Mouse (Mus musculus): ENCODE data around the gene D11Wsu47e. TPM values are rescaled to one million over a fixed set of nuclear protein-coding genes. Genes with fewer than 3 reads are reported as not detected.
A peak's percentile ranks its signal among the peaks of the same experiment; 100 is the strongest.

Gene D11Wsu47e
- polyA plus RNA-seq, 2 experiments = 20.9 to 27.5 TPM

DNA sequence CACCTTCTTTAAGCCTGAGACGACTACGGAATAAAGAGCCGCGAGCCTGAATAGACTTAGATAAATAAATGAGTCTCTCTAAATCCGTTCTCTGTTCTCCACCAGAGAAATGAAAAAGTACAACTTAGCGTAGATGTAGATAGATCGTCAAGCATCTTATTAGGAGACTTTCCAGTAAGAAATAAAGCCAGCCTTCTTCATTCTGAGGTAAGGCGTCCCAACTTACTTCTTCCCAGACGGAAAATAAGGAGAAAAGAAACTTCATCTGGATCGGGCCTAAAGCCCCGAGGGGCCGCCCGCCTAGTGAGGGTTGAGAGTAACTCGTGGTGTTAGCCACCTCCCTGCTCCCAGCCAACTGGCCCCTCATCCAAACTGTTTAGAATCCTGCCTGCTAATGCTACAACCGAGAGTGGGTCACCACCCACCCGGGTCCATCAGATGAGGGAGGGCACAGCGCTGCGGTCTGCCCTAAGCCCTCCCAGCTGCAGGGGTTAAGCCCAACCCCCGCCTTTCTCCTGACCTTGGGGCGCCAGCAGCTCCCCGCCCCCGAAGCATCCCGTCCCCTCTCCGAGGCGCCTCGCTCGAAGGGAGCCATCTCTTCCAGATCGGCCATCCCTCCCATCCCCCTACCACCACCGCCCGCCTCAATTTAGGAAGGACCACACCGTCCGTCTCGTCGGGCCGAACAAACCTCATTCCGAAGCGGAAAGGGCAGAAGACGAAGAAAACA, 1.1 kb upstream of the D11Wsu47e start:
- H3K9me3 ChIP-seq (ENCODE audit: control insufficient read depth, low read length) = no peaks in the 10 kb centered on the region
- H3K4me1 ChIP-seq (ENCODE audit: control insufficient read depth, insufficient read depth, low read length) = peaks cover 14% of the 10 kb centered on the region
- peak overlapping the region; percentile 96 for H3K4me3 ChIP-seq (replicated peaks; ENCODE audit: low read length)
- peak overlapping the region; percentile 83 for H3K9ac ChIP-seq (ENCODE audit: low read depth, low read length, severe bottlenecking)
- DNase-seq (ENCODE audit: low spot score) (peak; percentile 45), ATAC-seq (ENCODE audit: low FRiP score, low read depth) (peak; percentile 32)
- H3K27ac ChIP-seq (replicated peaks; ENCODE audit: low read depth, low read length) = peak overlapping the region; percentile 91
- H3K27me3 ChIP-seq (ENCODE audit: control insufficient read depth, insufficient read depth, low read length) = no peaks in the 10 kb centered on the region
- H3K36me3 ChIP-seq (ENCODE audit: control insufficient read depth, insufficient read depth, low read length) = peaks cover 6% of the 10 kb centered on the region
- no peak for TF ChIP-seq POLR2A (IDR thresholded peaks at IDR 0.05; ENCODE audit: borderline replicate concordance, extremely low read depth, insufficient read depth, insufficient read length)
- 4% methylated on average over 35 of the region's 38 CpGs for WGBS
- peak overlapping the region; percentile 78 for H3K4me2 ChIP-seq (replicated peaks; ENCODE audit: low read depth, low read length, severe bottlenecking)

DNA sequence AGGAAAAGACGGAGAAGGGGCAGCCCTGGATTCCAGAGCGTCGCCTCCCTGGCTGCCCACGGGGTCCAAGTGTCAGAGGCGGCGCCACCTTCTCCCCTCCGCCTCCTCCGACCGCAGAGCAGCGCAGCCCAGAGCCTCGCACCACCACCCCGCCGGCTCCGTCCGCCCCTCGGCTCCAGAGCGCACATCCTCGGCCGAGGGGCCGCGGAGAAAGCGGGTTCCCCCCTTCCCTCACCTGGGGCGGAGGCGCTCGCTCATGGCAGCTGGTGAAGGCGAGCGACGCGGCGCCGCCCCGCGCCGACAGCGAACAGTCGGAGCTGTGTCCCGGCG, 620 bp upstream of the D11Wsu47e start:
- H3K9ac ChIP-seq (ENCODE audit: low read depth, low read length, severe bottlenecking) = peak overlapping the region; percentile 83
- no peaks in the 10 kb centered on the region for H3K9me3 ChIP-seq (ENCODE audit: control insufficient read depth, low read length)
- H3K4me2 ChIP-seq (replicated peaks; ENCODE audit: low read depth, low read length, severe bottlenecking) = peak overlapping the region; percentile 78
- H3K4me1 ChIP-seq (ENCODE audit: control insufficient read depth, insufficient read depth, low read length) = peaks cover 14% of the 10 kb centered on the region
- H3K36me3 ChIP-seq (ENCODE audit: control insufficient read depth, insufficient read depth, low read length) = peaks cover 11% of the 10 kb centered on the region
- peak overlapping the region; percentile 91 for H3K27ac ChIP-seq (replicated peaks; ENCODE audit: low read depth, low read length)
- ATAC-seq (ENCODE audit: low FRiP score, low read depth) (peak; percentile 70; the same call in 1 of the 2 replicates), DNase-seq (ENCODE audit: low spot score) (no peak)
- WGBS = 0% methylated on average over 11 of the region's 38 CpGs
- no peak for TF ChIP-seq POLR2A (IDR thresholded peaks at IDR 0.05; ENCODE audit: borderline replicate concordance, extremely low read depth, insufficient read depth, insufficient read length)
- H3K27me3 ChIP-seq (ENCODE audit: control insufficient read depth, insufficient read depth, low read length) = no peaks in the 10 kb centered on the region
- H3K4me3 ChIP-seq (replicated peaks; ENCODE audit: low read length) = peak overlapping the region; percentile 96

GRCm38 (mm10) chr11:113684707-113685426, 655 bp downstream of the D11Wsu47e start:
- DNase-seq (ENCODE audit: low spot score) = no peak
- peak overlapping the region; percentile 83 for H3K9ac ChIP-seq (ENCODE audit: low read depth, low read length, severe bottlenecking)
- peak overlapping the region; percentile 96 for H3K4me3 ChIP-seq (replicated peaks; ENCODE audit: low read length)
- no peak for ATAC-seq (ENCODE audit: low FRiP score, low read depth)
- no peak for TF ChIP-seq POLR2A (IDR thresholded peaks at IDR 0.05; ENCODE audit: borderline replicate concordance, extremely low read depth, insufficient read depth, insufficient read length)
- H3K4me2 ChIP-seq (replicated peaks; ENCODE audit: low read depth, low read length, severe bottlenecking) = peak overlapping the region; percentile 78
- 42% methylated on average over 25 of the region's 25 CpGs for WGBS
- peaks cover 24% of the 10 kb centered on the region for H3K36me3 ChIP-seq (ENCODE audit: control insufficient read depth, insufficient read depth, low read length)
- H3K27me3 ChIP-seq (ENCODE audit: control insufficient read depth, insufficient read depth, low read length) = no peaks in the 10 kb centered on the region
- H3K27ac ChIP-seq (replicated peaks; ENCODE audit: low read depth, low read length) = peak overlapping the region; percentile 91
- peaks cover 14% of the 10 kb centered on the region for H3K4me1 ChIP-seq (ENCODE audit: control insufficient read depth, insufficient read depth, low read length)
- H3K9me3 ChIP-seq (ENCODE audit: control insufficient read depth, low read length) = no peaks in the 10 kb centered on the region

- ATAC-seq (ENCODE audit: low FRiP score, low read depth) (no peak), DNase-seq (ENCODE audit: low spot score) (no peak)
- H3K27me3 ChIP-seq (ENCODE audit: control insufficient read depth, insufficient read depth, low read length) = no peaks in the 10 kb centered on the region
- no peak overlapping the region for H3K27ac ChIP-seq (replicated peaks; ENCODE audit: low read depth, low read length)
- peaks cover 42% of the 10 kb centered on the region for H3K36me3 ChIP-seq (ENCODE audit: control insufficient read depth, insufficient read depth, low read length)
- H3K4me1 ChIP-seq (ENCODE audit: control insufficient read depth, insufficient read depth, low read length) = peaks cover 13% of the 10 kb centered on the region
- H3K9ac ChIP-seq (ENCODE audit: low read depth, low read length, severe bottlenecking) = no peak overlapping the region
- H3K4me2 ChIP-seq (replicated peaks; ENCODE audit: low read depth, low read length, severe bottlenecking) = no peak overlapping the region
- no peak overlapping the region for H3K4me3 ChIP-seq (replicated peaks; ENCODE audit: low read length)
- no peak for TF ChIP-seq POLR2A (IDR thresholded peaks at IDR 0.05; ENCODE audit: borderline replicate concordance, extremely low read depth, insufficient read depth, insufficient read length)
- no peaks in the 10 kb centered on the region for H3K9me3 ChIP-seq (ENCODE audit: control insufficient read depth, low read length)
- 74% methylated on average over 2 of the region's 2 CpGs for WGBS
Observed at GRCm38 (mm10) chr11:113687031-113687430, 2.8 kb downstream of the D11Wsu47e start.

DNA sequence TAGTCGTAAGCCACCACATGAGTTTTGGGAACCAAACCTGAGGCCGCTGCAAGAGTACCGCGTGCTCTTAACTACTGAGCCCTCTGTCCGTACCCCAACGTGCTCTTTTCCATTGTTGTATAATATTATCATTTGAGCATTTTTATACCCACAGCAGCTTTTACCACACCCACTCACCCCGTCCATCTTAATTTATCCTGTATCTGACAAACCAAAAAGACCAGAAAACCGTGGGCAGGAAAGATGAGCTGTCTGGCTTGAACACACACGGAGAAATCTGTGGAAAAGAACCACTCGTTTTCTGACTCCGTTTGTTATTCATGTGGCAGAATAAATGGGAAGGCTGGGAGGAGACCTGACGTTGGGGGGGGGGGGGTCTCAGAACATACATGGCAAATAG, 6.3 kb downstream of the D11Wsu47e start:
- Histone ChIP-seq H3K27ac (replicated peaks; ENCODE audit: low read depth, low read length) (no peak overlapping the region), H3K27me3 (ENCODE audit: control insufficient read depth, insufficient read depth, low read length) (no peaks in the 10 kb centered on the region), H3K4me2 (replicated peaks; ENCODE audit: low read depth, low read length, severe bottlenecking) (no peak overlapping the region), H3K4me1 (ENCODE audit: control insufficient read depth, insufficient read depth, low read length) (no peaks in the 10 kb centered on the region), H3K9ac (ENCODE audit: low read depth, low read length, severe bottlenecking) (no peak overlapping the region), H3K4me3 (replicated peaks; ENCODE audit: low read length) (no peak overlapping the region), H3K9me3 (ENCODE audit: control insufficient read depth, low read length) (no peaks in the 10 kb centered on the region), H3K36me3 (ENCODE audit: control insufficient read depth, insufficient read depth, low read length) (peaks cover 75% of the 10 kb centered on the region)
- ATAC-seq (ENCODE audit: low FRiP score, low read depth) (no peak), DNase-seq (ENCODE audit: low spot score) (no peak)
- 89% methylated on average over 12 of the region's 12 CpGs for WGBS
- TF ChIP-seq POLR2A (IDR thresholded peaks at IDR 0.05; ENCODE audit: borderline replicate concordance, extremely low read depth, insufficient read depth, insufficient read length) = no peak

Measured in limb, embryonic 14.5 days (tissue).